Mouse (Mus musculus) hematopoietic stem cell, adult 5-6 weeks (primary cell): ENCODE data around the gene Pigp. TPM values are rescaled to one million over a fixed set of nuclear protein-coding genes. Genes with fewer than 3 reads are reported as not detected.

Experiments used
- ATAC-seq, 2 experiments: fragments of 125-278 bp in 1 of 2; replicated peaks in 1 of 2; 2 replicates each; pipeline ENCODE4 v1.8.0; 2016 to 2017; ENCODE audit warnings: inconsistent platforms in 2 of 2, mild to moderate bottlenecking in 2 of 2, moderate number of reproducible peaks in 2 of 2, low read depth in 1 of 2, moderate TSS enrichment in 1 of 2; ENCODE audit not compliant: low FRiP score in 2 of 2, poor library complexity in 2 of 2, severe bottlenecking in 2 of 2, insufficient read depth in 1 of 2, low TSS enrichment in 1 of 2
- total RNA-seq: library from RNA; stranded (forward); fragments of 172-1452, 232-1000 nt; gene quantifications from 2 replicates; pipeline ENCODE4 v1.2.3, GENCODE M21; 2017

Gene Pigp
- 33.9 and 60.3 TPM in 2 replicates for total RNA-seq

GRCm38 (mm10) chr16:94371301-94371931 lies at the start of gene Pigp:
Gene Pigp (minus strand): TSS chr16:94371842.
- ATAC-seq: peak; percentile 44 to 51

GRCm38 (mm10) chr16:94420498-94420897 lies 48.9 kb upstream of the Pigp start:
- ATAC-seq: no peak

GRCm38 (mm10) chr16:94414151-94414550 lies 42.5 kb upstream of the Pigp start:
- no peak for ATAC-seq

- no peak for ATAC-seq
Observed at GRCm38 (mm10) chr16:94412760-94413159, 41.1 kb upstream of the Pigp start.

GRCm38 (mm10) chr16:94412198-94412597 lies 40.6 kb upstream of the Pigp start:
- no peak for ATAC-seq

GRCm38 (mm10) chr16:94411287-94411686 lies 39.6 kb upstream of the Pigp start:
- no peak for ATAC-seq

- ATAC-seq: no peak
Observed at GRCm38 (mm10) chr16:94402185-94402584, 30.5 kb upstream of the Pigp start.

GRCm38 (mm10) chr16:94401636-94402035 lies 30.0 kb upstream of the Pigp start:
- no peak for ATAC-seq

GRCm38 (mm10) chr16:94399141-94399540 lies 27.5 kb upstream of the Pigp start:
- no peak for ATAC-seq

- peak in 1 of 2 experiments; percentile 71; a peak in 3 of 4 replicates for ATAC-seq
Observed at GRCm38 (mm10) chr16:94396641-94397040, 25.0 kb upstream of the Pigp start.

- no peak for ATAC-seq
Observed at GRCm38 (mm10) chr16:94395051-94395450, 23.4 kb upstream of the Pigp start.

GRCm38 (mm10) chr16:94392299-94392698 lies 20.7 kb upstream of the Pigp start:
- ATAC-seq: 0 out of 4 replicates have a peak, but pooled peaks of 1 of the 2 experiments have one; percentile 29

- ATAC-seq: no peak
Observed at GRCm38 (mm10) chr16:94387690-94388089, 16.0 kb upstream of the Pigp start.

- ATAC-seq: no peak
Observed at GRCm38 (mm10) chr16:94383277-94383676, 11.6 kb upstream of the Pigp start.

GRCm38 (mm10) chr16:94379386-94379785 lies 7.7 kb upstream of the Pigp start:
- ATAC-seq: no peak

GRCm38 (mm10) chr16:94370915-94371300 lies 734 bp downstream of the Pigp start:
- ATAC-seq: peak in 1 of 2 experiments; percentile 33; a peak in 1 of 4 replicates

- ATAC-seq: peak; percentile 33 to 64
Observed at GRCm38 (mm10) chr16:94370173-94370914, 1.3 kb downstream of the Pigp start, which contains the start of gene Ttc3. Gene Ttc3 (plus strand): TSS chr16:94370618.

- ATAC-seq: no peak
Observed at GRCm38 (mm10) chr16:94369596-94370172, 2.0 kb downstream of the Pigp start.
